Mouse (Mus musculus): Measurements from ENCODE around the gene Fbxo41.

GRCm38 (mm10) chr6:85543351-85544175 is 40.8 kb upstream of the Fbxo41 start:
- TF ChIP-seq CTCF (IDR thresholded peaks at IDR 0.05; ENCODE audit: borderline replicate concordance, control insufficient read depth, extremely low read depth, insufficient read depth, low read length, poor library complexity), result no peak
- TF ChIP-seq POLR2A (IDR thresholded peaks at IDR 0.05; ENCODE audit: control insufficient read depth, extremely low read depth, insufficient read depth, low read length, poor library complexity), result no peak

Measured in thymus, adult 2 months (tissue).